ENCODE assay signal across 15 mouse cellular contexts in genomic region chr10:67965251-67965986, GRCm38 (mm10). TPM values are rescaled to one million over a fixed set of nuclear protein-coding genes. Genes with fewer than 3 reads are reported as not detected.
DNase-seq lines count a peak whose midpoint lies in the region; ATAC-seq and TF ChIP-seq lines count a peak whose summit lies in the region.
"Had no signal": no experiment of that assay in that cellular context is flagged by ENCODE, and none has a peak within 500 bp of the region (broad histone marks: within the 10 kb centered on the region; RNA-seq: fewer than 3 reads in every experiment).

No protein-coding gene starts in this region.

- H3K36me3 ChIP-seq in lung, embryonic 14.5 days (ENCODE audit: insufficient read depth): no peaks in the 10 kb centered on the region

- TF ChIP-seq POLR2A in lung, adult 2 months (IDR thresholded peaks at IDR 0.05; ENCODE audit: borderline replicate concordance, extremely low read depth, low read depth, low read length): no peak

- H3K27me3 ChIP-seq in lung, embryonic 14.5 days (ENCODE audit: insufficient read depth, low read length): no peaks in the 10 kb centered on the region

- H3K27ac ChIP-seq in lung, embryonic 14.5 days (ENCODE audit: low read depth): no peak overlapping the region; the same call in 1 of the 2 replicates
- H3K27ac ChIP-seq: liver, embryonic 14.5 days had no signal

- intact Hi-C loops in heart, postnatal 25 days (cut with DNase I): no loop called here

- H3K4me1 ChIP-seq in lung, embryonic 14.5 days (ENCODE audit: insufficient read depth): 0 out of 2 replicates have a peak, but pooled peaks cover 9% of the 10 kb centered on the region
- H3K4me1 ChIP-seq in lung, adult 2 months (ENCODE audit: control insufficient read depth, insufficient read depth, low read length): peaks cover 5% of the 10 kb centered on the region

- no peak overlapping the region for H3K9ac ChIP-seq in lung, embryonic 14.5 days
- H3K9ac ChIP-seq: liver, embryonic 14.5 days had no signal

- no peak overlapping the region for H3K4me3 ChIP-seq in lung, embryonic 14.5 days (ENCODE audit: low read depth, low read length)
- no peak overlapping the region for H3K4me3 ChIP-seq in lung, adult 2 months (replicated peaks; ENCODE audit: extremely low read depth, low read depth, low read length)
- H3K4me3 ChIP-seq: erythroblast, embryonic 14.5 days had no signal

- no peak for TF ChIP-seq CTCF in lung, embryonic 14.5 days (IDR thresholded peaks at IDR 0.05; ENCODE audit: low read depth)
- no peak for TF ChIP-seq CTCF in lung, adult 2 months (IDR thresholded peaks at IDR 0.05; ENCODE audit: insufficient read depth, low read length)

- WGBS in lung, embryonic 14.5 days: 65% methylated on average over 4 of the region's 4 CpGs
- WGBS in lung, adult 2 months: 79% methylated on average over 4 of the region's 4 CpGs

- ATAC-seq in frontal cortex, adult (ENCODE audit: low TSS enrichment): peak; percentile 27; the same call in 1 of the 2 replicates
- ATAC-seq in lung, embryonic 14.5 days (ENCODE audit: insufficient read depth): peak; percentile 35; the same call in 1 of the 2 replicates

- H3K4me2 ChIP-seq in lung, embryonic 14.5 days: no peak overlapping the region
- H3K4me2 ChIP-seq: midbrain, embryonic 11.5 days had no signal

- H3K9me3 ChIP-seq in lung, embryonic 14.5 days (ENCODE audit: low read depth, low read length): no peaks in the 10 kb centered on the region

- no peak for DNase-seq in frontal cortex, postnatal 10 days (ENCODE audit: low spot score in 2 of 2)
- peak; percentile 50 for DNase-seq in lung, embryonic 14.5 days
- DNase-seq in lung, adult 2 months: no peak
- DNase-seq in thymus, postnatal 14 days: peak; percentile 27
- no peak for DNase-seq in thymus, postnatal 10 days (ENCODE audit: low spot score in 2 of 2)
- no peak for DNase-seq in B cell, adult 2 months
- no peak for DNase-seq in heart, postnatal 25 days (ENCODE audit: low spot score)
- DNase-seq: adrenal gland, adult 2 months; cerebellum, adult 9-10 months; embryo, embryonic 11 days; kidney, adult 2 months had no signal

RNA-seq across cellular contexts. Expression of gene Rtkn2, which starts 14.0 kb away (rescaled TPM):
- polyA plus RNA-seq in lung, embryonic 14.5 days (2014; fragmentation: Nextera tagmentation; extraction: Ambion mirVana): 14.9 and 16.0 TPM in 2 replicates
- polyA plus RNA-seq in lung, adult 2 months (2012; rRNA removed): 37.1 and 56.1 TPM in 2 replicates
- total RNA-seq in heart, postnatal 25 days (2021): under 1 TPM; 0.13 to 0.36 TPM
- polyA plus RNA-seq: adrenal gland, adult 2 months; erythroblast, embryonic 14.5 days had no signal

RNA-seq across cellular contexts. Expression of gene Zfp365, which starts 53.0 kb away (rescaled TPM):
- polyA plus RNA-seq in lung, embryonic 14.5 days (2014; fragmentation: Nextera tagmentation; extraction: Ambion mirVana): 1.9 and 2.2 TPM in 2 replicates
- polyA plus RNA-seq in lung, adult 2 months (2012; rRNA removed): 5.0 and 5.1 TPM in 2 replicates
- under 1 TPM; 0.49 to 0.50 TPM for total RNA-seq in heart, postnatal 25 days (2021)
- polyA plus RNA-seq: erythroblast, embryonic 14.5 days had no signal

Comparison
In these comparisons a context has a peak if more than half of its experiments do, and no peak if none do; other contexts are left out.
1. DNase-seq: peak in lung, embryonic 14.5 days (single experiment) and thymus, postnatal 14 days (single experiment); none in frontal cortex, postnatal 10 days (0 of 2), lung, adult 2 months (single experiment), thymus, postnatal 10 days (0 of 2), B cell, adult 2 months (0 of 2) and heart, postnatal 25 days (single experiment).